ENCODE assay signal across 29 mouse cellular contexts in the genomic region with DNA sequence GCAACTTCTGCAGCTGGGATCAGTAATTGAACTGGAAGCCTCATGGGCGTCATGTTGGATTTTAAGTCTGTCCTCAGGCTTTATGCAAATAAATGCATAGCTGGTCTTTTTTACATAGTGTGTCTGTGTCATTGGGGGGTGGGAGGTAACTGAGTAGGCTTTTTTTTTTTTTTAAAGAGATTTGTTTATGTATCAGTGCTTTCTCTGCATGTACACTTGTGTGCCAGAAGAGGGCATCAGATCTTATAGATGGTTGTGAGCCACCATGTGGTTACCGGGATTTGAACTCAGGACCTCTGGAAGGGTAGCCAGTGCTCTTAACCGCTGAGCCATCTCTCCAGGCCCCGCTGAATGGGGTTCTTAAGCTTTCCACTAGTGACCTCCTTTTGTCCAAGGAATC. TPM values are rescaled to one million over a fixed set of nuclear protein-coding genes. Genes with fewer than 3 reads are reported as not detected.
DNase-seq lines count a peak whose midpoint lies in the region; ATAC-seq and TF ChIP-seq lines count a peak whose summit lies in the region.
"Had no signal": no experiment of that assay in that cellular context is flagged by ENCODE, and none has a peak within 500 bp of the region (broad histone marks: within the 10 kb centered on the region; RNA-seq: fewer than 3 reads in every experiment).

No protein-coding gene starts in this region.

- no peak for TF ChIP-seq EP300 in liver, postnatal 0 days (IDR thresholded peaks at IDR 0.05; ENCODE audit: low read depth)

- H3K4me3 ChIP-seq in intestine, postnatal 0 days (ENCODE audit: low read depth, low read length): no peak overlapping the region
- H3K4me3 ChIP-seq in intestine, embryonic 16.5 days (ENCODE audit: low read length): no peak overlapping the region
- no peak overlapping the region for H3K4me3 ChIP-seq in liver, postnatal 0 days (ENCODE audit: low read depth, low read length)
- no peak overlapping the region for H3K4me3 ChIP-seq in liver, embryonic 11.5 days (ENCODE audit: low read depth, low read length)
- no peak overlapping the region for H3K4me3 ChIP-seq in E14TG2a.4 (replicated peaks; ENCODE audit: low read length)
- H3K4me3 ChIP-seq: embryonic facial prominence, embryonic 12.5 days; heart, embryonic 10.5 days; hindbrain, embryonic 13.5 days; limb, embryonic 13.5 days; liver, embryonic 13.5 days; neural tube, embryonic 15.5 days had no signal

- no peak for DNase-seq in liver, postnatal 0 days
- no peak for DNase-seq in liver, embryonic 11.5 days (ENCODE audit: low spot score)
- DNase-seq in R1 (ENCODE audit: low read depth, low spot score): peak; percentile 29
- DNase-seq: adrenal gland, postnatal 25 days; cerebellum, adult 11-12 months; cerebellum, adult 9-11 months; embryo, embryonic 11 days; gastrocnemius, postnatal 10 days; heart, postnatal 4 days; kidney, adult 2 months; kidney, postnatal 10 days; layer of hippocampus, adult 9-11 months; liver, embryonic 13.5 days; midbrain, embryonic 14.5 days; retina, postnatal 1 day; right cerebral cortex, postnatal 14 days; thymus, postnatal 14 days had no signal

- H3K4me1 ChIP-seq in intestine, postnatal 0 days (replicated peaks; ENCODE audit: control insufficient read depth, insufficient read depth, low read length): no peaks in the 10 kb centered on the region
- H3K4me1 ChIP-seq in intestine, embryonic 16.5 days (ENCODE audit: control insufficient read depth, insufficient read depth, low read length): no peaks in the 10 kb centered on the region
- H3K4me1 ChIP-seq in liver, postnatal 0 days (ENCODE audit: insufficient read depth): no peaks in the 10 kb centered on the region
- H3K4me1 ChIP-seq in liver, embryonic 11.5 days (replicated peaks; ENCODE audit: control insufficient read depth, insufficient read depth, low read length): no peaks in the 10 kb centered on the region
- H3K4me1 ChIP-seq in E14TG2a.4 (replicated peaks; ENCODE audit: low read depth, low read length): peaks cover 27% of the 10 kb centered on the region
- H3K4me1 ChIP-seq: embryonic facial prominence, embryonic 12.5 days; heart, embryonic 10.5 days; hindbrain, embryonic 13.5 days; limb, embryonic 13.5 days; liver, embryonic 13.5 days; neural tube, embryonic 15.5 days had no signal

- no peaks in the 10 kb centered on the region for H3K9me3 ChIP-seq in intestine, postnatal 0 days (ENCODE audit: control insufficient read depth)
- no peaks in the 10 kb centered on the region for H3K9me3 ChIP-seq in intestine, embryonic 16.5 days (ENCODE audit: control insufficient read depth, low read length)
- H3K9me3 ChIP-seq in liver, postnatal 0 days (ENCODE audit: low read length): no peaks in the 10 kb centered on the region
- no peaks in the 10 kb centered on the region for H3K9me3 ChIP-seq in liver, embryonic 11.5 days (ENCODE audit: control insufficient read depth, low read length)
- no peaks in the 10 kb centered on the region for H3K9me3 ChIP-seq in E14TG2a.4 (ENCODE audit: low read length)
- H3K9me3 ChIP-seq: embryonic facial prominence, embryonic 12.5 days; heart, embryonic 10.5 days; hindbrain, embryonic 13.5 days; limb, embryonic 13.5 days; liver, embryonic 13.5 days; neural tube, embryonic 15.5 days had no signal

- TF ChIP-seq CTCF in intestine, postnatal 0 days (IDR thresholded peaks at IDR 0.05; ENCODE audit: low read depth): peak; percentile 21; the same call in 1 of the 2 replicates
- TF ChIP-seq CTCF in liver, postnatal 0 days (IDR thresholded peaks at IDR 0.05; ENCODE audit: low read depth): 0 out of 2 replicates have a peak, but pooled peaks have one; percentile 7
- peak; percentile 14; the same call in 1 of the 2 replicates for TF ChIP-seq CTCF in E14TG2a.4 (conservative IDR thresholded peaks at IDR 0.05; ENCODE audit: low read length)

- no peaks in the 10 kb centered on the region for H3K27me3 ChIP-seq in intestine, postnatal 0 days (replicated peaks; ENCODE audit: control insufficient read depth, insufficient read depth, low read length)
- no peaks in the 10 kb centered on the region for H3K27me3 ChIP-seq in intestine, embryonic 16.5 days (replicated peaks; ENCODE audit: control insufficient read depth, insufficient read depth, low read length)
- no peaks in the 10 kb centered on the region for H3K27me3 ChIP-seq in liver, postnatal 0 days (ENCODE audit: insufficient read depth, low read length)
- H3K27me3 ChIP-seq in liver, embryonic 11.5 days (replicated peaks; ENCODE audit: control insufficient read depth, insufficient read depth, low read length): no peaks in the 10 kb centered on the region
- H3K27me3 ChIP-seq in E14TG2a.4 (ENCODE audit: insufficient read depth, low read length): no peaks in the 10 kb centered on the region
- H3K27me3 ChIP-seq: embryonic facial prominence, embryonic 12.5 days; hindbrain, embryonic 13.5 days; limb, embryonic 13.5 days; liver, embryonic 13.5 days; neural tube, embryonic 15.5 days had no signal

- ATAC-seq in intestine, postnatal 0 days: no peak
- ATAC-seq in intestine, embryonic 16.5 days: no peak
- ATAC-seq in liver, postnatal 0 days: no peak
- ATAC-seq in liver, embryonic 11.5 days (replicated peaks; ENCODE audit: low FRiP score): no peak
- ATAC-seq in CD4-positive, CD25-positive, alpha-beta regulatory T cell, adult 4 months: no peak
- ATAC-seq: forebrain, embryonic 16.5 days; inflammation-experienced regulatory T-cells, adult 6 months had no signal

- H3K9ac ChIP-seq in intestine, postnatal 0 days (ENCODE audit: low read depth, low read length): no peak overlapping the region
- H3K9ac ChIP-seq in intestine, embryonic 16.5 days (ENCODE audit: low read depth, low read length): no peak overlapping the region
- no peak overlapping the region for H3K9ac ChIP-seq in liver, postnatal 0 days (replicated peaks)
- H3K9ac ChIP-seq in liver, embryonic 11.5 days (ENCODE audit: low read depth, low read length): no peak overlapping the region
- H3K9ac ChIP-seq: embryonic facial prominence, embryonic 12.5 days; hindbrain, embryonic 13.5 days; limb, embryonic 13.5 days; liver, embryonic 13.5 days; neural tube, embryonic 15.5 days had no signal

- no peak overlapping the region for H3K4me2 ChIP-seq in intestine, postnatal 0 days (replicated peaks; ENCODE audit: low read depth)
- H3K4me2 ChIP-seq in intestine, embryonic 16.5 days (ENCODE audit: low read depth, low read length): no peak overlapping the region
- H3K4me2 ChIP-seq in liver, postnatal 0 days (ENCODE audit: low read depth, low read length): no peak overlapping the region
- H3K4me2 ChIP-seq in liver, embryonic 11.5 days: no peak overlapping the region
- H3K4me2 ChIP-seq: embryonic facial prominence, embryonic 12.5 days; hindbrain, embryonic 13.5 days; limb, embryonic 13.5 days; liver, embryonic 13.5 days; neural tube, embryonic 15.5 days had no signal

- WGBS in intestine, postnatal 0 days: 91% methylated on average over 4 of the region's 4 CpGs
- 94% methylated on average over 4 of the region's 4 CpGs for WGBS in intestine, embryonic 16.5 days
- WGBS in liver, postnatal 0 days (ENCODE audit: insufficient replicate concordance): 85% methylated on average over 4 of the region's 4 CpGs
- 90% methylated on average over 4 of the region's 4 CpGs for WGBS in liver, embryonic 11.5 days

- H3K27ac ChIP-seq in intestine, postnatal 0 days (ENCODE audit: low read depth, low read length): no peak overlapping the region
- H3K27ac ChIP-seq in intestine, embryonic 16.5 days (ENCODE audit: low read length): no peak overlapping the region
- H3K27ac ChIP-seq in liver, postnatal 0 days (ENCODE audit: low read depth): no peak overlapping the region
- no peak overlapping the region for H3K27ac ChIP-seq in liver, embryonic 11.5 days (ENCODE audit: low read depth, low read length)
- H3K27ac ChIP-seq: embryonic facial prominence, embryonic 12.5 days; heart, embryonic 10.5 days; hindbrain, embryonic 13.5 days; limb, embryonic 13.5 days; liver, embryonic 13.5 days; macrophage; neural tube, embryonic 15.5 days had no signal

- H3K36me3 ChIP-seq in intestine, postnatal 0 days (ENCODE audit: control insufficient read depth, insufficient read depth): peaks cover 54% of the 10 kb centered on the region
- H3K36me3 ChIP-seq in intestine, embryonic 16.5 days (ENCODE audit: control insufficient read depth, insufficient read depth, low read length): peaks cover 22% of the 10 kb centered on the region
- peaks cover 42% of the 10 kb centered on the region for H3K36me3 ChIP-seq in liver, postnatal 0 days (replicated peaks; ENCODE audit: insufficient read depth, low read length)
- peaks cover 34% of the 10 kb centered on the region for H3K36me3 ChIP-seq in liver, embryonic 11.5 days (ENCODE audit: control insufficient read depth, insufficient read depth, low read length)
- peaks cover 72% of the 10 kb centered on the region for H3K36me3 ChIP-seq in E14TG2a.4 (ENCODE audit: insufficient read depth, low read length)

RNA-seq across cellular contexts. Expression of a gene that starts 24.3 kb away (rescaled TPM):
- 7.5 and 8.6 TPM in 2 replicates for polyA plus RNA-seq in intestine, postnatal 0 days (2015; fragmentation: Nextera tagmentation; extraction: Ambion mirVana)
- polyA plus RNA-seq in intestine, embryonic 16.5 days (2015; fragmentation: Nextera tagmentation; extraction: Ambion mirVana): 13.6 and 15.0 TPM in 2 replicates
- polyA plus RNA-seq in liver, postnatal 0 days (2015; fragmentation: Nextera tagmentation; extraction: Ambion mirVana): 4.7 and 5.1 TPM in 2 replicates
- polyA plus RNA-seq in liver, embryonic 11.5 days (2014; fragmentation: Nextera tagmentation; extraction: Ambion mirVana): 17.3 and 18.5 TPM in 2 replicates
- 1 to 10 TPM; 6.6 to 8.6 TPM for polyA plus RNA-seq in CD4-positive, CD25-positive, alpha-beta regulatory T cell, adult 4 months (2017; shearing (Covaris generic))

RNA-seq across cellular contexts. Expression of a gene that starts 24.4 kb away (rescaled TPM):
- polyA plus RNA-seq in intestine, postnatal 0 days (2015; fragmentation: Nextera tagmentation; extraction: Ambion mirVana): 5.8 and 5.9 TPM in 2 replicates
- 9.0 and 9.8 TPM in 2 replicates for polyA plus RNA-seq in intestine, embryonic 16.5 days (2015; fragmentation: Nextera tagmentation; extraction: Ambion mirVana)
- polyA plus RNA-seq in liver, postnatal 0 days (2015; fragmentation: Nextera tagmentation; extraction: Ambion mirVana): 2.6 and 3.2 TPM in 2 replicates
- 15.7 and 16.3 TPM in 2 replicates for polyA plus RNA-seq in liver, embryonic 11.5 days (2014; fragmentation: Nextera tagmentation; extraction: Ambion mirVana)
- polyA plus RNA-seq in CD4-positive, CD25-positive, alpha-beta regulatory T cell, adult 4 months (2017; shearing (Covaris generic)): 10 to 100 TPM; 10.7 to 13.2 TPM
